Mouse (Mus musculus): Measurements from ENCODE around the gene Ube2e3. TPM values are rescaled to one million over a fixed set of nuclear protein-coding genes. Genes with fewer than 3 reads are reported as not detected.

Ube2e3 gene
- total RNA-seq, 2 experiments from 2014 or later = 91.0 to 97.6 TPM

- DNase-seq = no peak
Measured at GRCm38 (mm10) chr2:78882743-78883433, 15.0 kb downstream of the Ube2e3 start.

GRCm38 (mm10) chr2:78886446-78886845 is 18.5 kb downstream of the Ube2e3 start:
- no peak for DNase-seq

- no peak for DNase-seq
Measured at GRCm38 (mm10) chr2:78888190-78888589, 20.3 kb downstream of the Ube2e3 start.

- DNase-seq = no peak
Measured at GRCm38 (mm10) chr2:78895216-78895615, 27.3 kb downstream of the Ube2e3 start.

GRCm38 (mm10) chr2:78905916-78906315 is 38.0 kb downstream of the Ube2e3 start:
- DNase-seq = no peak

- no peak for DNase-seq
Measured at GRCm38 (mm10) chr2:78911516-78911915, 43.6 kb downstream of the Ube2e3 start.

- no peak for DNase-seq
Measured at GRCm38 (mm10) chr2:78914861-78915260, 46.9 kb downstream of the Ube2e3 start.

- DNase-seq = no peak
Measured at GRCm38 (mm10) chr2:78922980-78923674, 55.2 kb downstream of the Ube2e3 start.

- DNase-seq = no peak
Measured at GRCm38 (mm10) chr2:78925807-78926206, 57.9 kb downstream of the Ube2e3 start.

- no peak for DNase-seq
Measured at GRCm38 (mm10) chr2:78927625-78928024, 59.7 kb downstream of the Ube2e3 start.

GRCm38 (mm10) chr2:78928080-78928479 is 60.2 kb downstream of the Ube2e3 start:
- DNase-seq = no peak

- DNase-seq = no peak
Measured at GRCm38 (mm10) chr2:78931358-78931757, 63.4 kb downstream of the Ube2e3 start.

- no peak for DNase-seq
Measured at GRCm38 (mm10) chr2:78959451-78959850, 91.5 kb downstream of the Ube2e3 start.

GRCm38 (mm10) chr2:78960288-78960687 is 92.4 kb downstream of the Ube2e3 start:
- DNase-seq = no peak

- DNase-seq = no peak
Measured at GRCm38 (mm10) chr2:78961023-78961422, 93.1 kb downstream of the Ube2e3 start.

- no peak for DNase-seq
Measured at GRCm38 (mm10) chr2:78961580-78961979, 93.7 kb downstream of the Ube2e3 start.

- DNase-seq = no peak
Measured at GRCm38 (mm10) chr2:78964995-78965394, 97.1 kb downstream of the Ube2e3 start.

- DNase-seq = no peak
Measured at GRCm38 (mm10) chr2:78965396-78965795, 97.5 kb downstream of the Ube2e3 start.

GRCm38 (mm10) chr2:78970088-78970487 is 102.2 kb downstream of the Ube2e3 start:
- DNase-seq = no peak
